Mouse (Mus musculus): ENCODE measurements around the gene Odf4. TPM values are rescaled to one million over a fixed set of nuclear protein-coding genes. Genes with fewer than 3 reads are reported as not detected.
"Not testable (repeated sequence)": the region's sequence is repeated elsewhere in the genome, so short reads cannot be mapped to it uniquely, and the experiment has no call there.

Odf4 gene
- total and polyA plus RNA-seq, 2 experiments from 2014 or later = 1.5 to 2.2 TPM

DNA sequence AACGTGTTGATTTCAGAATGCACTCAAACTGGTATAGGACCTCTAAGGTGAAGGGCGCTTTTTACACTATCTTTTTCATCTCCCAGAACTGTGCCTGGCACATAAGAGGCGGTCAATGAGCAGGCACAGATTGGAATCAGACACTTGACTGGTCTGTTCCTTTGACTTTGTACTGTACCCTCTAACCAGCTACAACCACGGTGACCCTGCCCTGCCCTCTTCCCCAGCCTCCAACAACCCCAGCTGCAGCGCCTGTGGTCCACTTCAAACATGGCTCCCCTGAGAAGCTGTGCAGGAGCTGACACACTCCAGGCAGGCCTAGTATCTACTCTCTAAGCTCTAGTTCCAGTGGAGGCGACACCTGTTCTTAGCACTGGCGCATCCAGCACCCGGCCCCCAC is 15.8 kb upstream of the Odf4 start:
- Histone ChIP-seq H3K27ac (ENCODE audit: low read depth, low read length) (no peak overlapping the region), H3K27me3 (ENCODE audit: insufficient read depth, low read length) (no peaks in the 10 kb centered on the region), H3K4me2 (ENCODE audit: low read depth, low read length, poor library complexity, severe bottlenecking) (no peak overlapping the region), H3K4me3 (ENCODE audit: low read depth, low read length) (no peak overlapping the region), H3K9me3 (ENCODE audit: low read length) (no peaks in the 10 kb centered on the region), H3K36me3 (ENCODE audit: insufficient read depth, low read length) (peaks cover 3% of the 10 kb centered on the region; the same call in 1 of the 2 replicates), H3K4me1 (ENCODE audit: insufficient read depth, low read length) (peaks cover 4% of the 10 kb centered on the region; the same call in 1 of the 2 replicates), H3K9ac (replicated peaks; ENCODE audit: low read length, poor library complexity, severe bottlenecking) (no peak overlapping the region)
- ATAC-seq (ENCODE audit: low FRiP score) (no peak), DNase-seq (ENCODE audit: low spot score) (no peak)
- WGBS = 91% methylated on average over 8 of the region's 8 CpGs
- no peak for TF ChIP-seq CTCF (IDR thresholded peaks at IDR 0.05)

- Histone ChIP-seq H3K9ac (replicated peaks; ENCODE audit: low read length, poor library complexity, severe bottlenecking) (peak overlapping the region; percentile 66), H3K27ac (ENCODE audit: low read depth, low read length) (peak overlapping the region; percentile 89; the same call in 1 of the 2 replicates), H3K4me3 (ENCODE audit: low read depth, low read length) (peak overlapping the region; percentile 44), H3K4me1 (ENCODE audit: insufficient read depth, low read length) (no peaks in the 10 kb centered on the region), H3K27me3 (ENCODE audit: insufficient read depth, low read length) (no peaks in the 10 kb centered on the region), H3K9me3 (ENCODE audit: low read length) (no peaks in the 10 kb centered on the region), H3K4me2 (ENCODE audit: low read depth, low read length, poor library complexity, severe bottlenecking) (peak overlapping the region; percentile 69), H3K36me3 (ENCODE audit: insufficient read depth, low read length) (peaks cover 3% of the 10 kb centered on the region; the same call in 1 of the 2 replicates)
- no peak for ATAC-seq (ENCODE audit: low FRiP score)
- DNase-seq (ENCODE audit: low spot score) = no peak
- no peak for TF ChIP-seq CTCF (IDR thresholded peaks at IDR 0.05)
- WGBS = 29% methylated on average over 4 of the region's 4 CpGs
Measured at GRCm38 (mm10) chr11:68940516-68940915, 13.6 kb upstream of the Odf4 start.

GRCm38 (mm10) chr11:68939451-68940304 is 12.8 kb upstream of the Odf4 start:
- H3K36me3 ChIP-seq (ENCODE audit: insufficient read depth, low read length) = peaks cover under 1% of the 10 kb centered on the region; the same call in 1 of the 2 replicates
- no peak for TF ChIP-seq CTCF (IDR thresholded peaks at IDR 0.05)
- WGBS = 1% methylated on average over 16 of the region's 16 CpGs
- peak overlapping the region; percentile 66 for H3K9ac ChIP-seq (replicated peaks; ENCODE audit: low read length, poor library complexity, severe bottlenecking)
- peak; percentile 98 for ATAC-seq (ENCODE audit: low FRiP score)
- H3K9me3 ChIP-seq (ENCODE audit: low read length) = no peaks in the 10 kb centered on the region
- peak overlapping the region; percentile 69 for H3K4me2 ChIP-seq (ENCODE audit: low read depth, low read length, poor library complexity, severe bottlenecking)
- no peaks in the 10 kb centered on the region for H3K4me1 ChIP-seq (ENCODE audit: insufficient read depth, low read length)
- DNase-seq (ENCODE audit: low spot score) = peak; percentile 96
- H3K27me3 ChIP-seq (ENCODE audit: insufficient read depth, low read length) = no peaks in the 10 kb centered on the region
- peak overlapping the region; percentile 89 for H3K27ac ChIP-seq (ENCODE audit: low read depth, low read length)
- H3K4me3 ChIP-seq (ENCODE audit: low read depth, low read length) = peak overlapping the region; percentile 44

DNA sequence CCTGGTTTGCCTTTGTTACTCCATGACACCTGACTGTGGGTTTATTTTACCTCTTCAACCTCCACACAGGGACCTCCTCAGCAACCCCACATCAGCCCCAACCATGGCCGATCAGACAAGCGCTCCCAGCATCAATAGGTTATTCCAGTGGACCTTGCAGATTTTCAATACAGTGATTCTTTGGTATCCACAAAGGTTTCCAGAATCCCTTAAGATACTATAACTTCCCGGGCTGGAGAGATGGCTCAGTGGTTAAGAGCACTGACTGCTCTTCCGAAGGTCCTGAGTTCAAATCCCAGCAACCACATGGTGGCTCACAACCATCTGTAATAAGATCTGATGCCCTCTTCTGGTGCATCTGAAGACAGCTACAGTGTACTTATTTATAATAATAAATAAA is 10.1 kb upstream of the Odf4 start:
- H3K27me3 ChIP-seq (ENCODE audit: insufficient read depth, low read length); H3K36me3 ChIP-seq (ENCODE audit: insufficient read depth, low read length); H3K9me3 ChIP-seq (ENCODE audit: low read length); H3K4me1 ChIP-seq (ENCODE audit: insufficient read depth, low read length); H3K4me3 ChIP-seq (ENCODE audit: low read depth, low read length); ATAC-seq (ENCODE audit: low FRiP score); H3K4me2 ChIP-seq (ENCODE audit: low read depth, low read length, poor library complexity, severe bottlenecking); H3K27ac ChIP-seq (ENCODE audit: low read depth, low read length); H3K9ac ChIP-seq (replicated peaks; ENCODE audit: low read length, poor library complexity, severe bottlenecking); DNase-seq (ENCODE audit: low spot score): not testable (repeated sequence)
- 89% methylated on average over 4 of the region's 4 CpGs for WGBS

DNA sequence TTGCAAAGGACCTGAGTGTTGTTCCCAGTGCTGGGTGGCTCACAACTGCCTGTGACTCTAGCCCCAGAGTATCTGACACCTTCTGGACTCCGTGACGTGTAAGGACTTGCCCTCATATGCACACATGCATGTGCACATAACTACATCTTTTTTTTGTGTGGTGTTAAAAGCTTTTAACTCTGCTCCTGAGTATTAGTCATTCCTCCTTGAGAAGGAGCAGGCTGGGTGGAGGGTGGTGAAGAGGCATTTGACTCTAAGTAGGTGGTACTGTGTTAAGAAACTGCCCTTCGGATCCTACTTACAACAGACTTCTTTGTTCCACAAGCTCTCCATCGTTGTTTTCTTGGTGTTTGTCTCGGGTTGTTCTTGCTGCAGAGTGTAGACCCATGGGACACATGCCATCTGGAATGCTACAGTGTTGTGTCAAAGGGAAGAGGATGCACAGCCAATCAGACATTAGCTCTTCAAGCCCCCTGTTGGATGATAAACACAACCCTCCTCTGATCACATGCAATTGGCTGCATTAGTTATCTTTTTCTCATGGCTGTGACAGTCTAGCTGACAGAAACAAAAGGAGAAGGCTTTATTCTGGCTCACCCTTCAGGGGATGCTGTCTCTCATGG is 7.1 kb upstream of the Odf4 start:
- ATAC-seq (ENCODE audit: low FRiP score) = no peak
- no peak for TF ChIP-seq CTCF (IDR thresholded peaks at IDR 0.05)
- H3K4me3 ChIP-seq (ENCODE audit: low read depth, low read length) = no peak overlapping the region
- no peak overlapping the region; the same call in 1 of the 2 replicates for H3K27ac ChIP-seq (ENCODE audit: low read depth, low read length)
- H3K4me1 ChIP-seq (ENCODE audit: insufficient read depth, low read length) = no peaks in the 10 kb centered on the region
- no peaks in the 10 kb centered on the region for H3K36me3 ChIP-seq (ENCODE audit: insufficient read depth, low read length)
- H3K9ac ChIP-seq (replicated peaks; ENCODE audit: low read length, poor library complexity, severe bottlenecking) = no peak overlapping the region
- DNase-seq (ENCODE audit: low spot score) = peak; percentile 51
- 60% methylated on average over 5 of the region's 5 CpGs for WGBS
- no peak overlapping the region for H3K4me2 ChIP-seq (ENCODE audit: low read depth, low read length, poor library complexity, severe bottlenecking)
- no peaks in the 10 kb centered on the region for H3K9me3 ChIP-seq (ENCODE audit: low read length)
- no peaks in the 10 kb centered on the region for H3K27me3 ChIP-seq (ENCODE audit: insufficient read depth, low read length)

DNA sequence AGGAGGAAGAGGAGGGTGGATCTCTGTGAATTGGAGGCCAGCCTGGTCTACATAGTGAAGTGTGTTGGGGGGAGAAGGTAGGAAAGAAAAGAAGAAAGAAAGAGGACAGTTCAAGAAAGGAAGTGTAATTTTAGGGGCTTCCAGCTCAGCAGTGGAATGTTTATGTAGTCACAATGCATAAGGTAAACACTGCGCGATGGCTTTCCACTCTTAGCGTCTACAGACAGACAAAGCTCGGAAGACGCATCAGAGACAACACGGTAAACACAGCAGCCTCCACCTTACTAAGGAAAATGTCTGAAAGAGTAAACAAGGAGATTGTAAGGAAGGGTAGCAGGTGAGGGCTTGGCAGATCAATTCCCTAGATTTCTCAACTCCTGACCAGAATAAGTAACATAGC is 3.1 kb upstream of the Odf4 start:
- no peak for DNase-seq (ENCODE audit: low spot score)
- Histone ChIP-seq H3K4me3 (ENCODE audit: low read depth, low read length) (no peak overlapping the region), H3K27ac (ENCODE audit: low read depth, low read length) (no peak overlapping the region), H3K9ac (replicated peaks; ENCODE audit: low read length, poor library complexity, severe bottlenecking) (no peak overlapping the region), H3K9me3 (ENCODE audit: low read length) (no peaks in the 10 kb centered on the region), H3K4me1 (ENCODE audit: insufficient read depth, low read length) (no peaks in the 10 kb centered on the region), H3K4me2 (ENCODE audit: low read depth, low read length, poor library complexity, severe bottlenecking) (no peak overlapping the region), H3K36me3 (ENCODE audit: insufficient read depth, low read length) (no peaks in the 10 kb centered on the region), H3K27me3 (ENCODE audit: insufficient read depth, low read length) (no peaks in the 10 kb centered on the region)
- ATAC-seq (ENCODE audit: low FRiP score) = no peak
- no peak for TF ChIP-seq CTCF (IDR thresholded peaks at IDR 0.05)
- WGBS = 87% methylated on average over 6 of the region's 6 CpGs
